Mouse (Mus musculus) liver, postnatal 0 days (tissue): ENCODE data around the gene Senp1.

Source experiments
- CTCF ChIP-seq: sonication (generic); IDR thresholded peaks from 2 replicates; pipeline ENCODE4 v1.5.1; 2016; ENCODE audit warnings: antibody characterized with exemption, low read depth
- EP300 ChIP-seq: IDR thresholded peaks from 2 replicates; pipeline ENCODE4 v1.6.1; 2016; ENCODE audit warnings: antibody characterized with exemption, low read depth, mild to moderate bottlenecking

DNA sequence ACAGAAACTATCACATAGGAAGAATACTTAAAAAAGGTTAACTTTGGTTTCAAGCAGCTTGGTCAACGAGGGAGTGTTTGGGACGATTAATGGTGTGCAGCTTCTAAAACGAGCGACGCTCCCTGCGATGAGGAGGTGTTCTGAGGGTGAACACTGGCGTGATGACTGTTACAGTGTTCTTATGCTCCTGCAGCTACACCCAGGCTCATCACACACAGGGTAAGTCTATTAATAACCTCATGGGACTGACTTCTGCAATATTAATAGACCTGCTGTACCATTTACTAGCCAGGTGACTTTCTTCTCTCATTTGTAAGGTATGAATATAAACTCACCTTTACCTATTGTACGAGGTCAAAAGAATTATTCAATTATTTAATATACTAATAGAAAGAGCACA, 19.0 kb downstream of the Senp1 start:
- TF ChIP-seq CTCF (no peak), EP300 (no peak)
